Mouse (Mus musculus): ENCODE data around the gene Med12l. TPM values are rescaled to one million over a fixed set of nuclear protein-coding genes. Genes with fewer than 3 reads are reported as not detected.

The Med12l gene
- polyA plus RNA-seq, 1 experiment from 2014 or later: 3.5 TPM

GRCm38 (mm10) chr3:59154888-59155287 lies 149.3 kb downstream of the Med12l start:
- H3K9ac ChIP-seq (ENCODE audit: low read length): no peak overlapping the region
- no peaks in the 10 kb centered on the region for H3K9me3 ChIP-seq (ENCODE audit: control insufficient read depth, low read length)
- H3K36me3 ChIP-seq (ENCODE audit: control insufficient read depth, insufficient read depth, low read length): no peaks in the 10 kb centered on the region
- no peaks in the 10 kb centered on the region for H3K27me3 ChIP-seq (ENCODE audit: control insufficient read depth, insufficient read depth, low read length)
- no peak for ATAC-seq (ENCODE audit: insufficient read depth, low FRiP score, low TSS enrichment)
- no peak for DNase-seq (ENCODE audit: low spot score)
- H3K4me1 ChIP-seq (ENCODE audit: control insufficient read depth, insufficient read depth, low read length): no peaks in the 10 kb centered on the region
- no peak overlapping the region for H3K4me2 ChIP-seq (ENCODE audit: low read depth)
- WGBS: 88% methylated on average over 2 of the region's 2 CpGs
- H3K4me3 ChIP-seq (ENCODE audit: low read depth, low read length): no peak overlapping the region
- H3K27ac ChIP-seq (ENCODE audit: low read depth, low read length): no peak overlapping the region

DNA sequence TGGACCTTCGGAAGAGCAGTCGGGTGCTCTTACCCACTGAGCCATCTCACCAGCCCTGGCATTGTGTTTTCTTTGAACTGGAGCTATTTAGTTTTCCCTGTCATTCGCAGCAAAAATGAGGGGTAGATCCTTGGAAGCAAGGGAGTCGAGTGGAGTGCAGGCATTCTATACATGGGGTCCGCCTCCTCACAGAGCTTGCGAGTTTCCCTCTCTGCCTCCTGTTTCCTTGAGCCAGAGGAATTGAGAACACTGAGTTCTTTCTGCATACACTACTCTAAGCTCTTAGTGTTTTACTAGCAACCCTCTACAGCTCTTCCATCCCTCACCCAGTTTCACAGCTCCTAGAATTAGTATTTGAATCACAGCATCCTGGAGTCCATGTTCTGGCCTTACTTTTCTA lies 149.8 kb downstream of the Med12l start:
- Histone ChIP-seq H3K4me3 (ENCODE audit: low read depth, low read length) (no peak overlapping the region), H3K9me3 (ENCODE audit: control insufficient read depth, low read length) (no peaks in the 10 kb centered on the region), H3K4me2 (ENCODE audit: low read depth) (no peak overlapping the region), H3K9ac (ENCODE audit: low read length) (no peak overlapping the region), H3K36me3 (ENCODE audit: control insufficient read depth, insufficient read depth, low read length) (no peaks in the 10 kb centered on the region), H3K27ac (ENCODE audit: low read depth, low read length) (no peak overlapping the region), H3K27me3 (ENCODE audit: control insufficient read depth, insufficient read depth, low read length) (no peaks in the 10 kb centered on the region), H3K4me1 (ENCODE audit: control insufficient read depth, insufficient read depth, low read length) (no peaks in the 10 kb centered on the region)
- no peak for DNase-seq (ENCODE audit: low spot score)
- WGBS: 92% methylated on average over 6 of the region's 6 CpGs
- ATAC-seq (ENCODE audit: insufficient read depth, low FRiP score, low TSS enrichment): no peak

GRCm38 (mm10) chr3:59157048-59157447 lies 151.4 kb downstream of the Med12l start:
- DNase-seq (ENCODE audit: low spot score) (no peak), ATAC-seq (ENCODE audit: insufficient read depth, low FRiP score, low TSS enrichment) (no peak)
- Histone ChIP-seq H3K4me2 (ENCODE audit: low read depth) (no peak overlapping the region), H3K27ac (ENCODE audit: low read depth, low read length) (no peak overlapping the region), H3K36me3 (ENCODE audit: control insufficient read depth, insufficient read depth, low read length) (no peaks in the 10 kb centered on the region), H3K27me3 (ENCODE audit: control insufficient read depth, insufficient read depth, low read length) (no peaks in the 10 kb centered on the region), H3K9ac (ENCODE audit: low read length) (no peak overlapping the region), H3K4me1 (ENCODE audit: control insufficient read depth, insufficient read depth, low read length) (no peaks in the 10 kb centered on the region), H3K4me3 (ENCODE audit: low read depth, low read length) (no peak overlapping the region), H3K9me3 (ENCODE audit: control insufficient read depth, low read length) (no peaks in the 10 kb centered on the region)
- 92% methylated on average over 5 of the region's 5 CpGs for WGBS

DNA sequence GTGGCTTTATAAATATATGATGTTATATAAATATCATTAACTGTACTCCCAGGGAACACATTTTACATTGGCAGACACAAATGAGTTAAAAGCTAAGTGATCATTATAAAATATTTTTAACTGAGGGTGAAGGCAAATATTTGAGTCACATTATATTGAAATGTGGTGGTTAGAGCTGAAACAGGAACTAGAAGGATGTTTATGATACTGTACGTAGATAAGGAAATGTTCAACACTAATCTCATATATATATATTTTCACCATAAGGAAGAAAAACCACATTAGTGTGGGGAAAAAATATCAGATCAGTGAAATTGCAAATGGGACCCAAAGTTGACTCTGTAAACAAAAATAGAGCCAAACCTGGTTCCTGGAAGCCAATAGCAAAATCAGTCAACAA lies 154.8 kb downstream of the Med12l start:
- Histone ChIP-seq H3K27me3 (ENCODE audit: control insufficient read depth, insufficient read depth, low read length) (no peaks in the 10 kb centered on the region), H3K36me3 (ENCODE audit: control insufficient read depth, insufficient read depth, low read length) (no peaks in the 10 kb centered on the region), H3K9ac (ENCODE audit: low read length) (no peak overlapping the region), H3K4me3 (ENCODE audit: low read depth, low read length) (no peak overlapping the region), H3K27ac (ENCODE audit: low read depth, low read length) (no peak overlapping the region), H3K9me3 (ENCODE audit: control insufficient read depth, low read length) (no peaks in the 10 kb centered on the region), H3K4me1 (ENCODE audit: control insufficient read depth, insufficient read depth, low read length) (no peaks in the 10 kb centered on the region), H3K4me2 (ENCODE audit: low read depth) (no peak overlapping the region)
- ATAC-seq (ENCODE audit: insufficient read depth, low FRiP score, low TSS enrichment): no peak
- 91% methylated on average over 1 of the region's 1 CpGs for WGBS
- no peak for DNase-seq (ENCODE audit: low spot score)

- no peak overlapping the region for H3K9ac ChIP-seq (ENCODE audit: low read length)
- 81% methylated on average over 2 of the region's 2 CpGs for WGBS
- no peaks in the 10 kb centered on the region for H3K27me3 ChIP-seq (ENCODE audit: control insufficient read depth, insufficient read depth, low read length)
- no peak for DNase-seq (ENCODE audit: low spot score)
- H3K4me2 ChIP-seq (ENCODE audit: low read depth): no peak overlapping the region
- H3K4me3 ChIP-seq (ENCODE audit: low read depth, low read length): no peak overlapping the region
- H3K27ac ChIP-seq (ENCODE audit: low read depth, low read length): no peak overlapping the region
- no peaks in the 10 kb centered on the region for H3K9me3 ChIP-seq (ENCODE audit: control insufficient read depth, low read length)
- H3K36me3 ChIP-seq (ENCODE audit: control insufficient read depth, insufficient read depth, low read length): no peaks in the 10 kb centered on the region
- H3K4me1 ChIP-seq (ENCODE audit: control insufficient read depth, insufficient read depth, low read length): no peaks in the 10 kb centered on the region
- ATAC-seq (ENCODE audit: insufficient read depth, low FRiP score, low TSS enrichment): no peak
Observed at GRCm38 (mm10) chr3:59167417-59168054, 161.9 kb downstream of the Med12l start.

DNA sequence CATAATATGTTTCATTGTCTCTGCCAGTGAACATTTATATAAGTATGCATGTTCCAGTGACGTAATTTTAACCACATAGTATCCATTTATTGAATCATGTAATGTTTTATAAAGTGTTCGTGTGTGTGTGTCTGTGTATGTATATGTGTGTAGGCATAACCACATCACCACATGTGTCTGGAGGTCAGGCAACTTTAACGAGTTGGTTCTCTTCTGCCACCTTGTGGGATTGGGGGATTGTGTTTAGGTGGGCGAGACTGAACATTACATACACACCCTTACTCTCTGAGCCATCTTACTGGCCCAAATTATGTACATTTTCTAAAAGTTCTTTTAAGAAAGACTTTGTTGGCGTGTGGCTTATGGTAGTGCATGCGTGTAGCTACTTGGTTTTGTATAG lies 162.9 kb downstream of the Med12l start:
- no peak overlapping the region for H3K4me3 ChIP-seq (ENCODE audit: low read depth, low read length)
- no peak overlapping the region for H3K4me2 ChIP-seq (ENCODE audit: low read depth)
- H3K27me3 ChIP-seq (ENCODE audit: control insufficient read depth, insufficient read depth, low read length): no peaks in the 10 kb centered on the region
- H3K36me3 ChIP-seq (ENCODE audit: control insufficient read depth, insufficient read depth, low read length): no peaks in the 10 kb centered on the region
- ATAC-seq (ENCODE audit: insufficient read depth, low FRiP score, low TSS enrichment) (no peak), DNase-seq (ENCODE audit: low spot score) (no peak)
- H3K9me3 ChIP-seq (ENCODE audit: control insufficient read depth, low read length): no peaks in the 10 kb centered on the region
- 87% methylated on average over 6 of the region's 6 CpGs for WGBS
- H3K27ac ChIP-seq (ENCODE audit: low read depth, low read length): no peak overlapping the region
- no peak overlapping the region for H3K9ac ChIP-seq (ENCODE audit: low read length)
- H3K4me1 ChIP-seq (ENCODE audit: control insufficient read depth, insufficient read depth, low read length): no peaks in the 10 kb centered on the region

GRCm38 (mm10) chr3:59169215-59169614 lies 163.6 kb downstream of the Med12l start:
- no peak overlapping the region for H3K27ac ChIP-seq (ENCODE audit: low read depth, low read length)
- H3K27me3 ChIP-seq (ENCODE audit: control insufficient read depth, insufficient read depth, low read length): no peaks in the 10 kb centered on the region
- H3K4me3 ChIP-seq (ENCODE audit: low read depth, low read length): no peak overlapping the region
- no peak overlapping the region for H3K4me2 ChIP-seq (ENCODE audit: low read depth)
- ATAC-seq (ENCODE audit: insufficient read depth, low FRiP score, low TSS enrichment) (no peak), DNase-seq (ENCODE audit: low spot score) (no peak)
- 72% methylated on average over 4 of the region's 4 CpGs for WGBS
- no peaks in the 10 kb centered on the region for H3K4me1 ChIP-seq (ENCODE audit: control insufficient read depth, insufficient read depth, low read length)
- H3K36me3 ChIP-seq (ENCODE audit: control insufficient read depth, insufficient read depth, low read length): no peaks in the 10 kb centered on the region
- no peak overlapping the region for H3K9ac ChIP-seq (ENCODE audit: low read length)
- H3K9me3 ChIP-seq (ENCODE audit: control insufficient read depth, low read length): no peaks in the 10 kb centered on the region

DNA sequence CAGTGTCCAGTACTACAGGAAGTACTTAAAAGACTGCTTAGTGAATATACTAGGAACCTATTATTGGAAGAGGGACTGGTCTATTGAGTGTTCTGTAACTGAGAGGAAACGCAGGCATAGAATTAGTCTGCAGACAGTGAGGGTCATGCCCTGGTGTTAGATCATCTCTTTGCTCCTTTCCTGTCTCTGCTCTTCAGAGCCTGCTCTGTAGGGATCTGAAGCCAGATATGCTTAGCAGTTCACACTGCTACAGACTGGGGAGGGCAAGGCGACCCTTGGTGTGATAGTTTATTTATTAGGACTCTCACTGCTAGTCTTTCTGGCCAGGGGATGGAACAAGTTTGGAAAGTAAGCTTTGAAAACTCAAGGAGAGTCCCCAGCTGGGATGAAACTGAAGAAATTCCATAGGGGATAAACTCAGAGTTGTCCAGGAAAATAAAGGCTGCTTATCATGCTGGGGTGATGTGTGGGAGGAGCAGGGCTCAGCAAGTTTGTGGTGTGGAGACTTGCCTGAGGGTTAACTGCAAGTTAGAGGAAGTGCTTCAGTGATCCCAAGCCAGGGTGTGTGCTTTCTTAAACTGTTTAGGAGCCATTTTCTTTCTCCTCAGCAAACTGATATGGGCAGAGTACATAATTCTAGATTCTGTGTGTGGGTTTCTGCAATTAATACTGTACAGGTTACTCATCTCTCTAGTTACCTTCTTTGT lies 164.4 kb downstream of the Med12l start:
- Histone ChIP-seq H3K27me3 (ENCODE audit: control insufficient read depth, insufficient read depth, low read length) (no peaks in the 10 kb centered on the region), H3K4me2 (ENCODE audit: low read depth) (no peak overlapping the region), H3K9ac (ENCODE audit: low read length) (no peak overlapping the region), H3K27ac (ENCODE audit: low read depth, low read length) (no peak overlapping the region), H3K36me3 (ENCODE audit: control insufficient read depth, insufficient read depth, low read length) (no peaks in the 10 kb centered on the region), H3K9me3 (ENCODE audit: control insufficient read depth, low read length) (no peaks in the 10 kb centered on the region), H3K4me1 (ENCODE audit: control insufficient read depth, insufficient read depth, low read length) (no peaks in the 10 kb centered on the region), H3K4me3 (ENCODE audit: low read depth, low read length) (no peak overlapping the region)
- ATAC-seq (ENCODE audit: insufficient read depth, low FRiP score, low TSS enrichment) (no peak), DNase-seq (ENCODE audit: low spot score) (no peak)
- WGBS: 55% methylated on average over 2 of the region's 2 CpGs
